Mouse (Mus musculus) adrenal gland, postnatal 10 days (tissue): ENCODE data around the gene Dmc1. TPM values are rescaled to one million over a fixed set of nuclear protein-coding genes. Genes with fewer than 3 reads are reported as not detected.
A peak's percentile ranks its signal among the peaks of the same experiment; 100 is the strongest.

Source experiments
- DNase-seq: peaks from one replicate; pipeline ENCODE4 v3.0.0; 2021; ENCODE audit warnings: mixed read lengths
- microRNA-seq: library from miRNA; unstranded; fragments of <30 nt; microRNA quantifications from one replicate; pipeline ENCODE4 v1.2.0, GENCODE M21; 2021
- total RNA-seq, 2 experiments: library from RNA; stranded (reverse); gene quantifications; 2 replicates each; pipeline ENCODE4 v1.2.3; 2021

Dmc1 gene
- total RNA-seq, 2 experiments from 2014 or later: 1.4 to 1.8 TPM

GRCm38 (mm10) chr15:79511553-79512320, 93.2 kb downstream of the Dmc1 start:
- peak; percentile 93 for DNase-seq

Small RNAs within 50 kb of the gene (microRNA-seq; reads per million reads assigned to microRNA genes)
- not detected for gene Gm27903

Other genes with a start within 250 kb of the Dmc1 start
- gene Tmem184b, start 201.5 kb downstream of the Dmc1 start, total RNA-seq: 10 to 100 TPM; 51.4 to 56.6 TPM
- gene Csnk1e, start 149.5 kb downstream of the Dmc1 start, total RNA-seq: 10 to 100 TPM; 65.7 to 77.7 TPM
- gene Kcnj4, start 99.9 kb downstream of the Dmc1 start, total RNA-seq: under 1 TPM in 1 of 2 experiments, not detected in 1; 0.24 TPM
- 10 to 100 TPM; 11.4 to 13.2 TPM for gene Kdelr3, start 88.7 kb downstream of the Dmc1 start, total RNA-seq
- gene Ddx17, start 58.4 kb downstream of the Dmc1 start, total RNA-seq: 100 to 1,000 TPM; 223 to 364 TPM
- 1 to 10 TPM; 2.8 to 3.1 TPM for gene Fam227a, start 53.8 kb upstream of the Dmc1 start, total RNA-seq
- gene Cby1, start 54.1 kb upstream of the Dmc1 start, total RNA-seq: 10 to 100 TPM; 22.7 to 26.0 TPM
- gene Tomm22, start 65.8 kb upstream of the Dmc1 start, total RNA-seq: 100 to 1,000 TPM; 143 to 156 TPM
- gene Josd1, start 82.8 kb upstream of the Dmc1 start, total RNA-seq: 10 to 100 TPM; 45.1 to 50.7 TPM
- 10 to 100 TPM; 26.7 to 30.0 TPM for gene Gtpbp1, start 85.7 kb upstream of the Dmc1 start, total RNA-seq
- gene Sun2, start 137.4 kb upstream of the Dmc1 start, total RNA-seq: 10 to 100 TPM; 68.2 to 83.6 TPM
- 10 to 100 TPM; 16.1 to 19.5 TPM for gene Dnal4, start 172.7 kb upstream of the Dmc1 start, total RNA-seq
- 1 to 10 TPM; 8.2 to 9.5 TPM for gene Nptxr, start 199.7 kb upstream of the Dmc1 start, total RNA-seq
- 1 to 10 TPM; 1.2 to 1.7 TPM for gene Npcd, start 229.1 kb upstream of the Dmc1 start, total RNA-seq
- 10 to 100 TPM; 58.8 to 68.4 TPM for gene Cbx6, start 229.6 kb upstream of the Dmc1 start, total RNA-seq